Mouse (Mus musculus) megakaryocyte, embryonic 14.5 days (primary cell): ENCODE results near the gene Sema4a. TPM values are rescaled to one million over a fixed set of nuclear protein-coding genes. Genes with fewer than 3 reads are reported as not detected.

Experiments used
- H3K27me3 ChIP-seq: replicated peaks from 2 replicates; pipeline ENCODE3; 2012; ENCODE audit warnings: inconsistent platforms
- H3K36me3 ChIP-seq: replicated peaks from 2 replicates; pipeline ENCODE3; 2012; ENCODE audit warnings: low read length, inconsistent platforms, mixed read lengths
- H3K4me1 ChIP-seq: 2 replicates; pipeline ENCODE4 v1.6.1; 2012; ENCODE audit warnings: inconsistent platforms
- H3K4me3 ChIP-seq: replicated peaks from 2 replicates; pipeline ENCODE3; 2012; ENCODE audit warnings: moderate library complexity, mild to moderate bottlenecking, inconsistent platforms
- H3K9me3 ChIP-seq: 2 replicates; pipeline ENCODE4 v1.6.1; 2012; ENCODE audit warnings: inconsistent platforms
- FLI1 ChIP-seq: IDR thresholded peaks from 2 replicates; pipeline ENCODE4 v1.6.1; 2012; ENCODE audit warnings: low read length, inconsistent platforms, mixed read lengths
- GATA1 ChIP-seq: IDR thresholded peaks from 3 replicates; pipeline ENCODE4 v1.6.1; 2012; ENCODE audit warnings: mixed read lengths, low read length, inconsistent platforms, borderline replicate concordance
- polyA plus RNA-seq: library from polyadenylated mRNA; stranded (reverse); fragments of >175 nt; gene quantifications from 2 replicates; pipeline ENCODE4 v1.2.3, GENCODE M21; 2012; ENCODE audit warnings: low replicate concordance; ENCODE audit not compliant: insufficient read depth

Sema4a gene
- polyA plus RNA-seq, 1 experiment: 26.0 TPM

DNA sequence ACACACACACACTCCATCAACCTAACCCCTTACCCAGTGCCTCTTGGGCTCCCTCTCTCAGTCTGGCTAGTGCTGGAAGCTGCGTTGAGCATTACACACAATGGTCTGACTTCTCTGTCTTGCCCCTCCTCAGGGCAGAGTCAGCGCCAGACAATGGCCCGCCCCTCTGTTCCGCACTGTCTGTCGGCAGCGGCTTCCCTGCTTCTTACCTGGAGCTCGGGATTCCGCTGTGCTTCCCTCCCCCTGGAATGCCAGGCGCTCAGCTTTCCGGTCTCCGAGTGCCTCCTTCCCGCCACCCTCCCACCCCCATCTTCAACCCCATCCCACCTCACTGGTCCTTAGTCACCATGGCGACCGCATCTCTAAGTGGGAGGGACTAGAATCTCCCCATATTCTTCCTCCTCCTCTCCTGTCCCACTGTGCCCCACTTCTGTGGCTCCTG is 2.2 kb downstream of the Sema4a start:
- Histone ChIP-seq H3K36me3 (no peaks in the 10 kb centered on the region), H3K9me3 (no peaks in the 10 kb centered on the region), H3K27me3 (peaks cover 84% of the 10 kb centered on the region), H3K4me1 (peaks cover 60% of the 10 kb centered on the region), H3K4me3 (no peak overlapping the region)
- TF ChIP-seq FLI1 (no peak), GATA1 (no peak)

GRCm38 (mm10) chr3:88456746-88457532 is 4.0 kb downstream of the Sema4a start:
- H3K4me3 ChIP-seq: peak overlapping the region; percentile 4
- H3K27me3 ChIP-seq: peaks cover 96% of the 10 kb centered on the region
- H3K36me3 ChIP-seq: no peaks in the 10 kb centered on the region
- peaks cover 78% of the 10 kb centered on the region for H3K4me1 ChIP-seq
- no peaks in the 10 kb centered on the region for H3K9me3 ChIP-seq
- TF ChIP-seq FLI1 (no peak), GATA1 (no peak)

GRCm38 (mm10) chr3:88456313-88456712 is 4.7 kb downstream of the Sema4a start:
- Histone ChIP-seq H3K4me3 (no peak overlapping the region), H3K4me1 (peaks cover 80% of the 10 kb centered on the region), H3K27me3 (peaks cover 97% of the 10 kb centered on the region), H3K36me3 (no peaks in the 10 kb centered on the region), H3K9me3 (no peaks in the 10 kb centered on the region)
- TF ChIP-seq GATA1 (no peak), FLI1 (no peak)

- Histone ChIP-seq H3K36me3 (no peaks in the 10 kb centered on the region), H3K9me3 (no peaks in the 10 kb centered on the region), H3K4me1 (peaks cover 75% of the 10 kb centered on the region), H3K27me3 (peaks cover 97% of the 10 kb centered on the region), H3K4me3 (peak overlapping the region; percentile 68)
- TF ChIP-seq GATA1 (no peak), FLI1 (no peak)
These were observed 5.3 kb downstream of the Sema4a start for GRCm38 (mm10) chr3:88455588-88456264.

- Histone ChIP-seq H3K4me1 (peaks cover 68% of the 10 kb centered on the region), H3K9me3 (no peaks in the 10 kb centered on the region), H3K4me3 (peak overlapping the region; percentile 68), H3K27me3 (peaks cover 97% of the 10 kb centered on the region), H3K36me3 (no peaks in the 10 kb centered on the region)
- TF ChIP-seq FLI1: no peak
- TF ChIP-seq GATA1: no peak
These were observed 6.0 kb downstream of the Sema4a start for GRCm38 (mm10) chr3:88454762-88455587.

- TF ChIP-seq FLI1 (no peak), GATA1 (no peak)
- H3K4me3 ChIP-seq: peak overlapping the region; percentile 70
- peaks cover 99% of the 10 kb centered on the region for H3K27me3 ChIP-seq
These were observed 7.0 kb downstream of the Sema4a start for GRCm38 (mm10) chr3:88453986-88454385.

GRCm38 (mm10) chr3:88453369-88453768 is 7.6 kb downstream of the Sema4a start:
- peaks cover 64% of the 10 kb centered on the region for H3K4me1 ChIP-seq
- TF ChIP-seq GATA1 (no peak), FLI1 (no peak)
- H3K27me3 ChIP-seq: peaks cover 95% of the 10 kb centered on the region
- peak overlapping the region; percentile 78 for H3K4me3 ChIP-seq
- no peaks in the 10 kb centered on the region for H3K9me3 ChIP-seq
- H3K36me3 ChIP-seq: no peaks in the 10 kb centered on the region

More at GRCm38 (mm10) chr3:88453986-88454385, 7.0 kb downstream of the Sema4a start:
- H3K9me3 ChIP-seq: no peaks in the 10 kb centered on the region
- no peaks in the 10 kb centered on the region for H3K36me3 ChIP-seq
- H3K4me1 ChIP-seq: peaks cover 65% of the 10 kb centered on the region

DNA sequence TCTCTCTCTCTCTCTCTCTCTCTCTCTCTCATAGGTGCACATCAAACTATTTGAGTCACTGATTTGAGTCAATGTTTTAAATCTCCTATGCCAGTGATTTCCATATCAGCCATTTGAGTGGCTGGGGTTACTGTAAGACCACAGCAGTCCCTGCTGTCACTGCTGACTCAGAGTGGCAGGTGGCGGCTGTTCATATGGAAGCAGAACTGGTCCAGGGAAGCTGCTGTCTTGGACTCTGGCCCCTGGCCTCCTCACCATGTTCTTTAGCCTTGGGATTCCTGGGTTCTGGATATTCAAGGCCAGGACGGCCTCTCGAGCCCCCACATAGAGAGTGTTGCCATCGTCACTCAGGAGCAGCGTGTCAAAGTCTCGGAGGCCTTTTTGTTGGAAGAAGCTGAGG is 8.3 kb downstream of the Sema4a start:
- Histone ChIP-seq H3K36me3 (no peaks in the 10 kb centered on the region), H3K9me3 (no peaks in the 10 kb centered on the region), H3K4me1 (peaks cover 71% of the 10 kb centered on the region), H3K27me3 (peaks cover 93% of the 10 kb centered on the region), H3K4me3 (no peak overlapping the region)
- TF ChIP-seq FLI1: no peak
- TF ChIP-seq GATA1: no peak

- H3K27me3 ChIP-seq: peaks cover 88% of the 10 kb centered on the region
- no peaks in the 10 kb centered on the region for H3K36me3 ChIP-seq
- peaks cover 71% of the 10 kb centered on the region for H3K4me1 ChIP-seq
- no peaks in the 10 kb centered on the region for H3K9me3 ChIP-seq
- no peak overlapping the region for H3K4me3 ChIP-seq
- TF ChIP-seq FLI1 (no peak), GATA1 (no peak)
These were observed 8.7 kb downstream of the Sema4a start for GRCm38 (mm10) chr3:88452246-88452645.
